ENCODE assay signal across 17 mouse cellular contexts in genomic region chr2:158674759-158675158, GRCm38 (mm10).
"Had no signal": no experiment of that assay in that cellular context is flagged by ENCODE, and none has a peak within 500 bp of the region (broad histone marks: within the 10 kb centered on the region; RNA-seq: fewer than 3 reads in every experiment).

No protein-coding gene starts in this region.

- H3K4me3 ChIP-seq: midbrain, embryonic 10.5 days; midbrain, embryonic 12.5 days; myocyte; neural tube, embryonic 13.5 days; neural tube, embryonic 15.5 days had no signal

- H3K9ac ChIP-seq: lung, embryonic 14.5 days; midbrain, embryonic 12.5 days; neural tube, embryonic 13.5 days; neural tube, embryonic 15.5 days had no signal

- H3K9me3 ChIP-seq: midbrain, embryonic 10.5 days; midbrain, embryonic 12.5 days; neural tube, embryonic 13.5 days; neural tube, embryonic 15.5 days had no signal

- ATAC-seq: midbrain, embryonic 16.5 days had no signal

- H3K27ac ChIP-seq: midbrain, embryonic 10.5 days; midbrain, embryonic 12.5 days had no signal

- H3K4me2 ChIP-seq: lung, embryonic 14.5 days; midbrain, embryonic 12.5 days; neural tube, embryonic 13.5 days; neural tube, embryonic 15.5 days had no signal

- H3K36me3 ChIP-seq: midbrain, embryonic 10.5 days; midbrain, embryonic 12.5 days; neural tube, embryonic 13.5 days; neural tube, embryonic 15.5 days had no signal

- DNase-seq: lung, adult 18-20 months; lung, embryonic 14.5 days; lung, postnatal 10 days; lung, postnatal 4 days; midbrain, embryonic 14.5 days; retina, postnatal 1 day; right cerebral cortex, adult 18-20 months; right cerebral cortex, postnatal 25 days; right cerebral cortex, postnatal 4 days; spleen, adult 18-20 months; thymus, postnatal 36 days had no signal
